Mouse (Mus musculus) brain, embryonic 14.5 days (tissue): ENCODE results near the gene Mrps33. TPM values are rescaled to one million over a fixed set of nuclear protein-coding genes. Genes with fewer than 3 reads are reported as not detected.
A peak's percentile ranks its signal among the peaks of the same experiment; 100 is the strongest.

Experiments
- DNase-seq: peaks from one replicate; pipeline ENCODE4 v3.0.0-alpha.2; 2011; ENCODE audit warnings: low read depth
- CTCF ChIP-seq: fragments of 200-500 bp; IDR thresholded peaks from 2 replicates; pipeline ENCODE4 v1.5.1; 2012; ENCODE audit warnings: inconsistent platforms, mild to moderate bottlenecking, moderate library complexity, borderline replicate concordance; ENCODE audit not compliant: insufficient read depth, insufficient read length; ENCODE audit errors: extremely low read depth
- POLR2A ChIP-seq: fragments of 200-500 bp; IDR thresholded peaks from 2 replicates; pipeline ENCODE4 v1.6.1; 2012; ENCODE audit warnings: mild to moderate bottlenecking, inconsistent platforms, borderline replicate concordance; ENCODE audit not compliant: poor library complexity, insufficient read depth, insufficient read length, severe bottlenecking; ENCODE audit errors: extremely low read depth
- polyA plus RNA-seq: library from polyadenylated mRNA; depleted of rRNA; stranded (reverse); fragments of >200 nt; gene quantifications from 2 replicates; pipeline ENCODE4 v1.2.3, GENCODE M21; 2012

The Mrps33 gene
- polyA plus RNA-seq, 1 experiment: 249 TPM

GRCm38 (mm10) chr6:39797076-39797475 lies 13.7 kb downstream of the Mrps33 start:
- no peak for DNase-seq
- TF ChIP-seq CTCF (no peak), POLR2A (no peak)

GRCm38 (mm10) chr6:39796150-39796549 lies 14.6 kb downstream of the Mrps33 start:
- no peak for TF ChIP-seq POLR2A
- TF ChIP-seq CTCF: no peak
- no peak for DNase-seq

DNA sequence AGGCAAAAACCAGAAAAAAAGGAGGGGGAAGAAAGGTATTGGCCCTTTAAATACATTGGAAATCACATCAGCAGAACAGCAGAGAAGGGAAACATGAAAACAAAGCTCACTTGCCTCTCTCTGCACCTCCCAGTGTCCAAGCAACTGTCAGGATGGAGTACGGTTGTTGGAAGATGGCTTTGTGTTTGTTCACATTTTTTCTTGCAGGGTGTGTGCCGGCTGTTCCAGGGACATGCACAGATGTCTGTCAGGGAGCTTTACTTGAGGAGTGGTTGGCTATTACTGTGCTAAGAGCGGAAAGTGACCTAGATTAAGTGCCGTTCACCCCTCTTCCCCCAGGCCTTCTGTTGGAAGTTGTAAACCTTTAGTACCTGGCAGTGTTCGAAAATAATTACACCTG lies 19.0 kb downstream of the Mrps33 start:
- TF ChIP-seq POLR2A (no peak), CTCF (no peak)
- DNase-seq: no peak

DNA sequence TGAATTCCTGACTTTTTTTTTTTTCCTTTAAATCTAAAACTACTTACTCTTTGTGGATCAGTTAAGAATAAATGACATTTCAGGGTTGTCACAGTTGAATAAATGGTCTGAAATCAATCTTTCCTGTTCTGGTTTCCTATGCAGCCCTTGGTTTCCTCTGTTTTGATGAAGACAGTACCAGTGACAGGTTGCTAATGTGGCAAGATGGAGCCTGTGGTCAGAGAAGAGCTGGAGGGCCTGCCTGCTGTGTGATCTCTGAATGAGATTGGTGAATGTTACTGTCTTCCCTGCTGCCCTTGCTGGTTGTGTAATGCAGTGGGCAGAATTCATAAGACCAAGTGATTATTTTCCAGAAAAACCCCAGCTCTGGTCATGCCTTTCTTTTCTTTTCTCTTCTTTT lies 22.4 kb downstream of the Mrps33 start:
- TF ChIP-seq POLR2A (no peak), CTCF (no peak)
- DNase-seq: no peak

- DNase-seq: peak; percentile 70
- no peak for TF ChIP-seq CTCF
- TF ChIP-seq POLR2A: no peak
Observed at GRCm38 (mm10) chr6:39787783-39788182, 23.0 kb downstream of the Mrps33 start.

DNA sequence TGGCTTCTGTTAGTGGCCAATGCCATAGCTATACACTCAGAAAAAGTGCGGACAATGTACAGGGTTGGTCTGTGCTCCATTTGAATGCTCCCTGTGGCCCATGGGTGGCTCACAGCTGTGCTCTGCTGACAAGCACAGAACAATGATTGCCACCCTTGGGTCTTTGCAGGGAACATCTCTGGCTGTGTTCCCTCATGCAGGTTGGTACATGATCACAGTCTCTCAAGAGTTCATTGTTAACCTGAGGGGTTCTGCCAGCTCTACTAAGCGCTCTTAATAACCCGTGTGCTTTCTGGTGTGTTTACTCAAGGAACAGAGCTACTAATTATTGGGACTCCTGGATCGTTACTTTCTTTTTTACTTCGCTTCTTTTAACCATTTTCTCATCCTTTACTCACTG lies 24.8 kb downstream of the Mrps33 start:
- no peak for DNase-seq
- TF ChIP-seq POLR2A (no peak), CTCF (no peak)

- no peak for DNase-seq
- TF ChIP-seq POLR2A: no peak
- TF ChIP-seq CTCF: no peak
Observed at GRCm38 (mm10) chr6:39783521-39783920, 27.3 kb downstream of the Mrps33 start.

GRCm38 (mm10) chr6:39782618-39783017 lies 28.2 kb downstream of the Mrps33 start:
- TF ChIP-seq CTCF: peak; percentile 10; the same call in 1 of the 2 replicates
- no peak for TF ChIP-seq POLR2A

DNA sequence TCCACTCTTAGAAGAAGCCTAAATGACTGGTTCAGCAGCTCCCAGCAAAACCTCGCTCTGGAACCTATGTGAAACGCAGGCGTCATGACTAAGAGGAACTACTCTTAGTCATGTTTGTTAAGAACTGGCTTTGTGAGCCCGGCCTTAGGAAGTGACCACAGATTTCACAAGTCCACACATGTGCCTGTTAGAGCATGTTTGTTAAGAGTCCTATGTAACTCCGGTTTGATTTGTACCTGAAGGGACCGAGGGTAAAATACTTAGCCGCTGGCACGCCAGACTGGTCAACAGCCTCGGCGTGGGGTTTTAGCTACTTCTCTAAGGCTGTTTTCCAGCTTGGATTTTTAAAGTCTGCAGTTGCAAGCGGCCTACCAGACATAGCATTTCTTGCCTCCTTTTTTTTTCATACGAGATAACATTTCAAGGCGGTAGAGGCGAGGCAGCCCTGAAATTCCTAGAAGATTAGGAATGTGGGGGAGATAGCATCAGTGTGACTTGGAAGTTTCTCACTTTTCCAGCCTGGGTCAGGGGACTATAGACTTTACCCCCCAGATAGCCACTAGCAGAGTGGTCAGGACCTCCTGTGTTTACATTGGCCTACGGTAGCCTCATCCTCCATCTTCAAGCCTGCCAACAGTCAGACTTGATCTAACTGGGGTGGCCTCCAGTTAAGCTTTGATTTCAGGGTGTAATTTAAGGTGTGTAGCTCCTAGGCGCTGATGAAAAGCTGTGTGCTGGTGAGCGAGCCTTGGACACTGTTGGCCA lies 28.8 kb downstream of the Mrps33 start:
- peak; percentile 25 for DNase-seq
- TF ChIP-seq CTCF (no peak), POLR2A (no peak)

More at GRCm38 (mm10) chr6:39782618-39783017, 28.2 kb downstream of the Mrps33 start:
- peak; percentile 31 for DNase-seq

GRCm38 (mm10) chr6:39780857-39781666 lies 29.7 kb downstream of the Mrps33 start:
- TF ChIP-seq CTCF (no peak), POLR2A (no peak)
- peak; percentile 46 for DNase-seq

- TF ChIP-seq POLR2A (no peak), CTCF (no peak)
- no peak for DNase-seq
Observed at GRCm38 (mm10) chr6:39778506-39778905, 32.3 kb downstream of the Mrps33 start.
